In genomic region chr5:110763890-110764289, GRCm38 (mm10) we compare ENCODE assay signal across 28 mouse cellular contexts.
"Had no signal": no experiment of that assay in that cellular context is flagged by ENCODE, and none has a peak within 500 bp of the region (broad histone marks: within the 10 kb centered on the region; RNA-seq: fewer than 3 reads in every experiment).

No protein-coding gene starts in this region.

- H3K4me2 ChIP-seq: embryonic facial prominence, embryonic 12.5 days; embryonic facial prominence, embryonic 13.5 days; embryonic facial prominence, embryonic 15.5 days; forebrain, embryonic 12.5 days; forebrain, embryonic 13.5 days; forebrain, embryonic 15.5 days had no signal

- H3K27me3 ChIP-seq: embryonic facial prominence, embryonic 12.5 days; embryonic facial prominence, embryonic 13.5 days; embryonic facial prominence, embryonic 15.5 days; forebrain, embryonic 12.5 days; forebrain, embryonic 13.5 days; forebrain, embryonic 15.5 days had no signal

- H3K4me3 ChIP-seq: embryonic facial prominence, embryonic 10.5 days; embryonic facial prominence, embryonic 12.5 days; embryonic facial prominence, embryonic 13.5 days; embryonic facial prominence, embryonic 15.5 days; erythroblast, embryonic 14.5 days; forebrain, embryonic 10.5 days; forebrain, embryonic 12.5 days; forebrain, embryonic 13.5 days; forebrain, embryonic 15.5 days; gastrocnemius, adult 2 months had no signal

- H3K9me3 ChIP-seq: embryonic facial prominence, embryonic 10.5 days; embryonic facial prominence, embryonic 12.5 days; embryonic facial prominence, embryonic 13.5 days; embryonic facial prominence, embryonic 15.5 days; forebrain, embryonic 10.5 days; forebrain, embryonic 12.5 days; forebrain, embryonic 13.5 days; forebrain, embryonic 15.5 days had no signal

- H3K36me3 ChIP-seq: embryonic facial prominence, embryonic 12.5 days; embryonic facial prominence, embryonic 13.5 days; embryonic facial prominence, embryonic 15.5 days; forebrain, embryonic 15.5 days had no signal

- DNase-seq: cerebellum, adult 2 months; cerebellum, adult 8-10 months; cerebellum, adult 9-10 months; cerebellum, adult 9-11 months; cerebellum, postnatal 10 days; cerebellum, postnatal 14 days; cerebellum, postnatal 25 days; cerebellum, postnatal 36 days; embryo, embryonic 11 days; forebrain, postnatal 0 days; gastrocnemius, adult 2 months; gastrocnemius, postnatal 10 days; gastrocnemius, postnatal 14 days; gastrocnemius, postnatal 25 days; gastrocnemius, postnatal 36 days; heart, adult 11 months; heart, adult 18-20 months had no signal

- H3K9ac ChIP-seq: embryonic facial prominence, embryonic 12.5 days; embryonic facial prominence, embryonic 13.5 days; embryonic facial prominence, embryonic 15.5 days; forebrain, embryonic 12.5 days; forebrain, embryonic 13.5 days; forebrain, embryonic 15.5 days; forebrain, postnatal 0 days had no signal

- H3K27ac ChIP-seq: embryonic facial prominence, embryonic 10.5 days; embryonic facial prominence, embryonic 12.5 days; embryonic facial prominence, embryonic 13.5 days; embryonic facial prominence, embryonic 15.5 days; forebrain, embryonic 10.5 days; forebrain, embryonic 12.5 days; forebrain, embryonic 13.5 days; forebrain, embryonic 15.5 days; gastrocnemius, adult 2 months had no signal

- ATAC-seq: forebrain, embryonic 13.5 days; forebrain, embryonic 14.5 days; forebrain, embryonic 15.5 days; forebrain, embryonic 16.5 days; forebrain, postnatal 0 days had no signal
